Mouse (Mus musculus) heart, adult 9 months (tissue): ENCODE results near the gene Rap1b.

ENCODE experiments used
- DNase-seq, 2 experiments: peaks; one replicate each; pipeline ENCODE4 v3.0.0; 2022; ENCODE audit warnings: low spot score in 2 of 2

Gene Rap1b

GRCm38 (mm10) chr10:117770286-117771130 is 75.3 kb downstream of the Rap1b start:
- DNase-seq, result no peak

DNA sequence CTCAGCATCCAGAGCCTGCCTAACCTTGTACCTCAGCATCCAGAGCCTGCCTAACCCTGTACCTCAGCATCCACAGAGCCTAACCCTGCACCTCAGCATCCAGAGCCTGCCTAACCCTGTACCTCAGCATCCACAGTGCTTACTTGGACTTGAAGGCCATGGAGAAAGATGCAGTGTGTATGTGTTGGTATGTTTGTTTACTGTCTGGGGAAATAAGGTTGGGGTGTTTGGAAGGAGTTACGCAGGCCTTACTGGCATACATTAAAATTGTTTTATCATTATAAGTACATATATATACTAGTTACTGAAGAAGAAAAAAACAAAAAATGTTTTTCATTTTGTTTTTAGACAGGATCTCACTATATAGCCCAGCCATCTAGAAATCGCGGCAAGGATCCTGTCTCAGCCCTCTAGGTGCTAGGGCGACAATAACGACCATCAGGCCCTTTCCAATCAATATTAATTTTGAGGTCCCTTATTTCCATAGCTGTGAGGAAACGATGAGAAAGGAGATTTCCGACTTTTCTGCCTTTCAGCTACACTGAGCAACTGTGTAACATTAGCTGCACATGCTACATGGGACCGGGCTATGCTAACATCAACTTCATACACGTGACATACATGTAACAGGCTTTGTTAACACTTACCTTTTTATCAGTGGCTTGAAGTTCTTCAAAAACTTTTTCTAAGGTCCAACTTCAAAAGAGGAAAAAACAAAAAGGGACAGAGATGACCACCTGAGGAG is 76.1 kb downstream of the Rap1b start:
- DNase-seq, result no peak

GRCm38 (mm10) chr10:117768141-117768440 is 77.7 kb downstream of the Rap1b start:
- DNase-seq, result no peak

DNA sequence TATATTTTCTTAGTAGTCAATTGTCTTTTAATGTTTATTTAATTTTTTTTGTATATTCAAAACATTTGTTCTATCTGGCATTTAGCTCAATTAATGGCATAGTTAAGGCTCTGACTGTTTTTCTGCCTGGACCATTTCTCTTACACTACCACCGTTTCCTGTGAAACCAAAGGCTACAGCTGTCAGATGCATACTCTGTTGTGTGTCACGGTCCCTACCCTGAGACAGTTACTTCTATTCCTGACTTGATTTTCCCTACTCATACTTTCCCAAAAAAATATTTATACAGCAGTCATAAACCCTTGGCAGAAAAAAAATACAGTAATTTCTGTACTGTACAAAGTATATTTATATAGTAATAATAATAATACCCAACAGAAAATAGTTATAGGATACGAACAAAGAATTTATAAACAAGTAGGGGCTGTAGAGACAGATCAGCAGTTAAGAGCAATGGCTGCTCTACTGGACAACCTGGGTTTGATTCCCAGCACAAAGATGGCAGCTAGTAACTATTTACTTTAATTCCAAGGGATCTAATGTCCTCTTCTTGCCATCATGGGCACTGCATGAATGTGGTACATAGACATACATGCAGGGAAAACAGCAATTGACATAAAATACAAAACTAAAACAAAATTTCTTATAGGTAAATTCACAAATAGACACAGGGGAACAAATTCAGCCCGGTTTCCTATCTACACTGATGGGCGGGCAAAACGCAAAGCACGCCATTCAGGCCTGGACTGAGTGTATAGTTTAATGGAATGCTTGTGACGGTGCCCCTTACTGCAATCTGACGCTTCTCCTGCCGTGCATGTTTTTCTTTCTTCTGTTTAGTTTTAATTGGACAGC is 78.3 kb downstream of the Rap1b start:
- no peak for DNase-seq

DNA sequence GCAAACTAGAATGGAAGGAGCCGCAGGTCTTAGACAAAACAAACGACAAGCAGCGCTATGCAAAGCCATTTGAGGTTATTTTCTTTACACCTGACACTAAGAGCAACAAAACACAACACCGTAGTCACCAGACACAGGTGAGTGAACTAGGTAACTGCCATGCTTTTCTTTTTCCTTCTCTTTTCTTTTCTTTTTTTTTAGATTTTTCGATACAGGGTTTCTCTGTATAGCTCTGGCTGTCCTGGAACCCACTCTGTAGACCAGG is 79.0 kb downstream of the Rap1b start:
- DNase-seq, result no peak

DNA sequence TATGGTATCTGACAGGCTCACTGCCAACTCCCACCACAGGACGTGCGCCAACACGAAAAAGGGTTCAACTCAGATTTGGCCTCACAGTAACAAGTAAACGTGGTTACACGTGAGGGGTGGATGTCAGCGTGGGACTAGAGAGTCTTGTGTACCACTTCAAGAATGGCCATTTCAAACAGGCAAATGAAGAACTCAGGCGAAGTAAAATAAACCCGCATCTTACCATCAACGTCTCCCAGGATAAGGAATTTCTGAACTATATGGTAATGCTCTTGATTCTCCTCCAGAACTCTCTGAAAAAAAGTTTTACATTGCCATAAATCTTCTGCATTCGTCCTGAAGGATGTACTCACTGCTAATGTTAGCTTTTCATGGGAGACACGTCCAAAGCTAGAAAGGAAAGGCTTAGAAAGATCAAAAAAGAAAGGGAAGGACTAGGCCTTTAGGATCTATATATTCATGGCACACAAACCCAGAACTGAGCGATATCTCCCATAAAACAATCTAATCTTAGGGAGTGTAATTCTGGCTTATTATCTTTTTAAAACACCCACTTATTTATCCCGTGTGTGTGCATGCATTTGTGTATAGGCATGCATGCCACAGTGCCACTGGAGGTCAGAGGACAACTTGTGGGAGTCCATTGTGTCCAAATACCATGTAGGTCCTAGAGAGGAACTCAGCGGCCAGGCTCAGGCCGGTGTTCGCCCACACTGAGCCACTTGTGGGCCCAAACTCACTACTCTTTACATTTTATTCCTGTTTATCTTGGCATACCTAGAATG is 79.5 kb downstream of the Rap1b start:
- DNase-seq, result no peak

- DNase-seq, result no peak
Observed at GRCm38 (mm10) chr10:117765116-117765894, 80.5 kb downstream of the Rap1b start.

DNA sequence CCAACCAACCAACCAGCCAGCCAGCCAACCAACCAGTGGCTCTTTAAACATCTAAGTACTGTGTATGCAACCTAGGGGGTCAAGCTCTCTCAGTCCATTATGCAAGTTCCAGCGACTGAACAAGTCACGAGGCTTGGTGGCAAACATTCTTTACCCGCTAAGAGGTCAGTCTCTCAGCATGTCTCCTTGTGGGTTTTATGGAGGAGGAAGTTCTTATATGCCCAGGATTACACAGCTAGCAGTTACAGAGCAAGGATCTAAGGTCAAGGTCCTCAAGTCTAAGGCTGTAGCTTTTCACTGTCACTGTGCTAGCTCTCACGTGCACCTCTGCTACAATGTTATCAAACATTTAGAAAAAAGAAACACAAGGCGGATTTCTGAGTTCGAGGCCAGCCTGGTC is 81.2 kb downstream of the Rap1b start:
- DNase-seq, result no peak
